Mouse (Mus musculus) mouse embryonic stem cell (cell line): ENCODE data around the gene Tor4a.

Source experiments
- in situ Hi-C, 2 experiments: fragments of 300-500 bp; cut with MboI; formaldehyde crosslinking; loops; 1 replicate in 1 of 2; 3 replicates in 1 of 2; pipeline ENCODE4 v1.14.3; 2019 to 2020; ENCODE audit warnings: low sequenced_read_pairs in 2 of 2, low pct_unique_long_range_greater_than_20kb in 1 of 2, mixed read lengths in 1 of 2; ENCODE audit not compliant: unreplicated experiment in 1 of 2

Gene Tor4a

DNA sequence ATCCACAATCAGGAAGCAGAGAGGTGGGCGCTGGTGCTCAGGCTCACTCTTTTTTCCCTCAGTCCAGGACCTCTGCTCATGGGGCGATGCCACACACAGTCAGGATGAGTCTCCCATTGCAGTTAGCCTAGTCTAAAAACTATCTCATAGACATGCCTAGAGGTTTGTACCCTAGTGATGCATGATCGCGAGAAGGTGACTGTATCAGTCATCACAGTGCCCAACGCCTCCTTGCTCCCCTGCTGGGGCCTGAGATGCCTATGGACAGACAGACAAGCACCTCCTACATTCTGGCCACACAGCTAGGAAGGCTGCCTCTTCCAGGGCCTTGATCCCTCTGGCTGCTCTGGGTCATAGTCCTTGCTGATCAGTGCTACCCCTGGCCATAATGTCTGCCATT, 49.3 kb downstream of the Tor4a start:
- in situ Hi-C loops = no loop called here

- in situ Hi-C loops = no loop called here
These were observed 51.3 kb downstream of the Tor4a start for GRCm38 (mm10) chr2:25145346-25145745.
